In genomic region chr2:34773673-34774072, GRCm38 (mm10) we compare ENCODE assay signal across 8 mouse cellular contexts. TPM values are rescaled to one million over a fixed set of nuclear protein-coding genes. Genes with fewer than 3 reads are reported as not detected.
DNase-seq lines count a peak whose midpoint lies in the region; ATAC-seq and TF ChIP-seq lines count a peak whose summit lies in the region.

No protein-coding gene starts in this region.

- no peak for DNase-seq in heart, postnatal 0 days (ENCODE audit: low spot score)
- no peak for DNase-seq in heart, postnatal 36 days
- DNase-seq in intestine, embryonic 14.5 days (ENCODE audit: low spot score): no peak
- DNase-seq in midbrain, postnatal 0 days (ENCODE audit: low spot score): no peak
- DNase-seq in left cerebral cortex, adult 8-10 months (ENCODE audit: low spot score in 2 of 2): no peak
- no peak for DNase-seq in thymus, postnatal 10 days (ENCODE audit: low spot score in 2 of 2)

- intact Hi-C loops in heart, postnatal 36 days (cut with DNase I): loop anchor here (2.0 kb wide), 1 partner anchor 25 kb away; the partner anchor contains the start of gene Rabepk

- H3K4me3 ChIP-seq in heart, postnatal 0 days (ENCODE audit: low read depth, low read length): peak overlapping the region; percentile 98
- H3K4me3 ChIP-seq in cortical plate, adult 2 months (ENCODE audit: insufficient read depth, low read length): peak overlapping the region; percentile 84; the same call in 1 of the 2 replicates
- H3K4me3 ChIP-seq in intestine, embryonic 14.5 days (ENCODE audit: low read depth, low read length): peak overlapping the region; percentile 100
- H3K4me3 ChIP-seq in midbrain, postnatal 0 days (ENCODE audit: low read depth, low read length): peak overlapping the region; percentile 88; the same call in 1 of the 2 replicates

- TF ChIP-seq CTCF in heart, postnatal 0 days (IDR thresholded peaks at IDR 0.05; ENCODE audit: low read depth): no peak
- no peak for TF ChIP-seq CTCF in cortical plate, adult 2 months (IDR thresholded peaks at IDR 0.05; ENCODE audit: extremely low read depth, insufficient read depth, low read length)
- TF ChIP-seq CTCF in midbrain, postnatal 0 days (IDR thresholded peaks at IDR 0.05): no peak

- no peak for TF ChIP-seq EP300 in heart, postnatal 0 days (IDR thresholded peaks at IDR 0.05; ENCODE audit: low read depth)

- no peaks in the 10 kb centered on the region for H3K9me3 ChIP-seq in heart, postnatal 0 days (replicated peaks; ENCODE audit: control insufficient read depth, low read length)
- no peaks in the 10 kb centered on the region for H3K9me3 ChIP-seq in intestine, embryonic 14.5 days (ENCODE audit: control insufficient read depth, low read length)
- no peaks in the 10 kb centered on the region for H3K9me3 ChIP-seq in midbrain, postnatal 0 days (ENCODE audit: low read length)

- H3K27ac ChIP-seq in heart, postnatal 0 days (ENCODE audit: low read depth): no peak overlapping the region
- H3K27ac ChIP-seq in cortical plate, adult 2 months (ENCODE audit: insufficient read depth, low read length): no peak overlapping the region
- H3K27ac ChIP-seq in intestine, embryonic 14.5 days (ENCODE audit: low read depth): no peak overlapping the region
- no peak overlapping the region for H3K27ac ChIP-seq in midbrain, postnatal 0 days (ENCODE audit: low read depth, low read length)

- 0 out of 2 replicates have a peak overlapping the region, but pooled peaks have one; percentile 97 for H3K9ac ChIP-seq in heart, postnatal 0 days (replicated peaks; ENCODE audit: low read depth, low read length)
- H3K9ac ChIP-seq in intestine, embryonic 14.5 days (ENCODE audit: low read length): peak overlapping the region; percentile 99; the same call in 1 of the 2 replicates
- no peak overlapping the region for H3K9ac ChIP-seq in midbrain, postnatal 0 days (replicated peaks; ENCODE audit: low read length, poor library complexity, severe bottlenecking)

- H3K36me3 ChIP-seq in heart, postnatal 0 days (replicated peaks; ENCODE audit: control insufficient read depth, insufficient read depth, low read length): peaks cover 54% of the 10 kb centered on the region
- peaks cover 62% of the 10 kb centered on the region for H3K36me3 ChIP-seq in intestine, embryonic 14.5 days (ENCODE audit: control insufficient read depth, insufficient read depth, low read length)
- peaks cover 35% of the 10 kb centered on the region for H3K36me3 ChIP-seq in midbrain, postnatal 0 days (ENCODE audit: insufficient read depth, low read length)

- H3K27me3 ChIP-seq in heart, postnatal 0 days (ENCODE audit: control insufficient read depth, insufficient read depth, low read length): no peaks in the 10 kb centered on the region
- no peaks in the 10 kb centered on the region for H3K27me3 ChIP-seq in intestine, embryonic 14.5 days (replicated peaks; ENCODE audit: control insufficient read depth, insufficient read depth, low read length)
- H3K27me3 ChIP-seq in midbrain, postnatal 0 days (ENCODE audit: insufficient read depth, low read length): no peaks in the 10 kb centered on the region

- WGBS in heart, postnatal 0 days: 64% methylated on average over 4 of the region's 4 CpGs
- 92% methylated on average over 4 of the region's 4 CpGs for WGBS in intestine, embryonic 14.5 days
- 90% methylated on average over 4 of the region's 4 CpGs for WGBS in midbrain, postnatal 0 days

- no peak for ATAC-seq in heart, postnatal 0 days (ENCODE audit: insufficient read depth, low read depth)
- no peak for ATAC-seq in intestine, embryonic 14.5 days (replicated peaks; ENCODE audit: low FRiP score, low TSS enrichment, low read depth)
- no peak for ATAC-seq in midbrain, postnatal 0 days (ENCODE audit: low FRiP score)
- ATAC-seq in granulocyte monocyte progenitor cell, adult 5-6 weeks (replicated peaks; ENCODE audit: poor library complexity, severe bottlenecking): no peak

- H3K4me1 ChIP-seq in heart, postnatal 0 days (ENCODE audit: control insufficient read depth, insufficient read depth): peaks cover 51% of the 10 kb centered on the region
- peaks cover 8% of the 10 kb centered on the region for H3K4me1 ChIP-seq in cortical plate, adult 2 months (ENCODE audit: control insufficient read depth, insufficient read depth, low read length)
- peaks cover 43% of the 10 kb centered on the region for H3K4me1 ChIP-seq in intestine, embryonic 14.5 days (replicated peaks; ENCODE audit: control insufficient read depth, insufficient read depth, low read length)
- H3K4me1 ChIP-seq in midbrain, postnatal 0 days (ENCODE audit: insufficient read depth, low read length): peaks cover 13% of the 10 kb centered on the region; the same call in 1 of the 2 replicates

- no peak for TF ChIP-seq POLR2A in cortical plate, adult 2 months (IDR thresholded peaks at IDR 0.05; ENCODE audit: extremely low read depth, insufficient read depth, low read length)

- peak overlapping the region; percentile 73 for H3K4me2 ChIP-seq in heart, postnatal 0 days (ENCODE audit: low read depth, low read length)
- peak overlapping the region; percentile 72 for H3K4me2 ChIP-seq in intestine, embryonic 14.5 days (ENCODE audit: low read length)
- H3K4me2 ChIP-seq in midbrain, postnatal 0 days (ENCODE audit: low read depth, low read length, poor library complexity, severe bottlenecking): peak overlapping the region; percentile 62

RNA-seq across cellular contexts. Expression of gene Hspa5, which starts 1.9 kb away (rescaled TPM):
- total RNA-seq in heart, postnatal 0 days (2014; rRNA removed; ENCODE audit: low replicate concordance): 160 and 175 TPM in 2 replicates
- polyA plus RNA-seq in heart, postnatal 0 days (2015; fragmentation: Nextera tagmentation; extraction: Ambion mirVana): 348 and 437 TPM in 2 replicates
- total RNA-seq in heart, postnatal 36 days (2021): 100 to 1,000 TPM; 565 to 705 TPM
- 184 and 215 TPM in 2 replicates for polyA plus RNA-seq in cortical plate, adult 2 months (2012; rRNA removed)
- polyA plus RNA-seq in intestine, embryonic 14.5 days (2014; fragmentation: Nextera tagmentation; extraction: Ambion mirVana): 780 and 861 TPM in 2 replicates
- total RNA-seq in midbrain, postnatal 0 days (2014; rRNA removed): 194 and 214 TPM in 2 replicates
- 305 and 331 TPM in 2 replicates for polyA plus RNA-seq in midbrain, postnatal 0 days (2015; fragmentation: Nextera tagmentation; extraction: Ambion mirVana)
- total RNA-seq in left cerebral cortex, adult 8-10 months (2022): 100 to 1,000 TPM; 180 to 225 (median 222) TPM
- 559 and 592 TPM in 2 replicates for total RNA-seq in granulocyte monocyte progenitor cell, adult 5-6 weeks (2014; fragmentation: Nextera tagmentation)
- 1,947 and 2,193 TPM in 2 replicates for total RNA-seq in granulocyte monocyte progenitor cell, adult 5-6 weeks (2017)

RNA-seq across cellular contexts. Expression of gene Gapvd1, which starts 18.6 kb away (rescaled TPM):
- 29.7 and 36.1 TPM in 2 replicates for total RNA-seq in heart, postnatal 0 days (2014; rRNA removed; ENCODE audit: low replicate concordance)
- 34.1 and 43.4 TPM in 2 replicates for polyA plus RNA-seq in heart, postnatal 0 days (2015; fragmentation: Nextera tagmentation; extraction: Ambion mirVana)
- total RNA-seq in heart, postnatal 36 days (2021): 10 to 100 TPM; 37.5 to 41.5 TPM
- polyA plus RNA-seq in cortical plate, adult 2 months (2012; rRNA removed): 42.0 and 43.2 TPM in 2 replicates
- 80.1 and 82.7 TPM in 2 replicates for polyA plus RNA-seq in intestine, embryonic 14.5 days (2014; fragmentation: Nextera tagmentation; extraction: Ambion mirVana)
- total RNA-seq in midbrain, postnatal 0 days (2014; rRNA removed): 89.2 and 107 TPM in 2 replicates
- 74.4 and 87.9 TPM in 2 replicates for polyA plus RNA-seq in midbrain, postnatal 0 days (2015; fragmentation: Nextera tagmentation; extraction: Ambion mirVana)
- total RNA-seq in left cerebral cortex, adult 8-10 months (2022): 10 to 100 TPM; 92.9 to 97.7 (median 96.1) TPM
- 50.1 and 65.5 TPM in 2 replicates for total RNA-seq in granulocyte monocyte progenitor cell, adult 5-6 weeks (2014; fragmentation: Nextera tagmentation)
- total RNA-seq in granulocyte monocyte progenitor cell, adult 5-6 weeks (2017): 56.7 and 70.8 TPM in 2 replicates

RNA-seq across cellular contexts. Expression of gene Rabepk, which starts 26.0 kb away (rescaled TPM):
- 18.6 and 31.0 TPM in 2 replicates for total RNA-seq in heart, postnatal 0 days (2014; rRNA removed; ENCODE audit: low replicate concordance)
- 20.1 and 22.1 TPM in 2 replicates for polyA plus RNA-seq in heart, postnatal 0 days (2015; fragmentation: Nextera tagmentation; extraction: Ambion mirVana)
- 10 to 100 TPM; 12.2 to 14.2 TPM for total RNA-seq in heart, postnatal 36 days (2021)
- 37.1 and 38.2 TPM in 2 replicates for polyA plus RNA-seq in cortical plate, adult 2 months (2012; rRNA removed)
- polyA plus RNA-seq in intestine, embryonic 14.5 days (2014; fragmentation: Nextera tagmentation; extraction: Ambion mirVana): 48.8 and 51.0 TPM in 2 replicates
- 14.3 and 19.2 TPM in 2 replicates for total RNA-seq in midbrain, postnatal 0 days (2014; rRNA removed)
- polyA plus RNA-seq in midbrain, postnatal 0 days (2015; fragmentation: Nextera tagmentation; extraction: Ambion mirVana): 23.2 and 23.7 TPM in 2 replicates
- total RNA-seq in left cerebral cortex, adult 8-10 months (2022): 10 to 100 TPM; 31.8 to 36.6 (median 32.6) TPM
- total RNA-seq in granulocyte monocyte progenitor cell, adult 5-6 weeks (2014; fragmentation: Nextera tagmentation): 31.3 and 33.6 TPM in 2 replicates
- 38.0 and 49.0 TPM in 2 replicates for total RNA-seq in granulocyte monocyte progenitor cell, adult 5-6 weeks (2017)

RNA-seq across cellular contexts. Expression of gene Fbxw2, which starts 52.4 kb away (rescaled TPM):
- total RNA-seq in heart, postnatal 0 days (2014; rRNA removed; ENCODE audit: low replicate concordance): 73.8 and 75.8 TPM in 2 replicates
- polyA plus RNA-seq in heart, postnatal 0 days (2015; fragmentation: Nextera tagmentation; extraction: Ambion mirVana): 51.9 and 52.3 TPM in 2 replicates
- 10 to 100 TPM; 50.4 to 55.3 TPM for total RNA-seq in heart, postnatal 36 days (2021)
- 83.2 and 83.8 TPM in 2 replicates for polyA plus RNA-seq in cortical plate, adult 2 months (2012; rRNA removed)
- 61.4 and 62.2 TPM in 2 replicates for polyA plus RNA-seq in intestine, embryonic 14.5 days (2014; fragmentation: Nextera tagmentation; extraction: Ambion mirVana)
- 124 and 133 TPM in 2 replicates for total RNA-seq in midbrain, postnatal 0 days (2014; rRNA removed)
- 115 and 122 TPM in 2 replicates for polyA plus RNA-seq in midbrain, postnatal 0 days (2015; fragmentation: Nextera tagmentation; extraction: Ambion mirVana)
- total RNA-seq in left cerebral cortex, adult 8-10 months (2022): 10 to 100 TPM; 84.5 to 99.0 (median 96.9) TPM
- total RNA-seq in granulocyte monocyte progenitor cell, adult 5-6 weeks (2014; fragmentation: Nextera tagmentation): 42.7 and 63.4 TPM in 2 replicates
- total RNA-seq in granulocyte monocyte progenitor cell, adult 5-6 weeks (2017): 52.8 and 56.7 TPM in 2 replicates

RNA-seq across cellular contexts. Expression of gene Gm34653, which starts 59.1 kb away (rescaled TPM):
- total RNA-seq in heart, postnatal 0 days (2014; rRNA removed; ENCODE audit: low replicate concordance): not detected in 2 replicates
- not detected in 2 replicates for polyA plus RNA-seq in heart, postnatal 0 days (2015; fragmentation: Nextera tagmentation; extraction: Ambion mirVana)
- total RNA-seq in heart, postnatal 36 days (2021): not detected
- not detected in 2 replicates for polyA plus RNA-seq in cortical plate, adult 2 months (2012; rRNA removed)
- polyA plus RNA-seq in intestine, embryonic 14.5 days (2014; fragmentation: Nextera tagmentation; extraction: Ambion mirVana): not detected in 2 replicates
- 2.0 TPM in 1 of 2 replicates, not detected in the other for total RNA-seq in midbrain, postnatal 0 days (2014; rRNA removed)
- polyA plus RNA-seq in midbrain, postnatal 0 days (2015; fragmentation: Nextera tagmentation; extraction: Ambion mirVana): 0.12 TPM in 1 of 2 replicates, not detected in the other
- not detected for total RNA-seq in left cerebral cortex, adult 8-10 months (2022)
- total RNA-seq in granulocyte monocyte progenitor cell, adult 5-6 weeks (2014; fragmentation: Nextera tagmentation): not detected in 2 replicates
- not detected in 2 replicates for total RNA-seq in granulocyte monocyte progenitor cell, adult 5-6 weeks (2017)
